Mouse (Mus musculus): Measurements from ENCODE around the gene Mtrf1. TPM values are rescaled to one million over a fixed set of nuclear protein-coding genes. Genes with fewer than 3 reads are reported as not detected.
A peak's percentile ranks its signal among the peaks of the same experiment; 100 is the strongest.

Gene Mtrf1
- 5.4 and 5.6 TPM in 2 replicates for polyA plus RNA-seq (2015; fragmentation: Nextera tagmentation; extraction: Ambion mirVana)

- H3K36me3 ChIP-seq (replicated peaks; ENCODE audit: insufficient read depth, low read length) = peaks cover 10% of the 10 kb centered on the region
- H3K9ac ChIP-seq (replicated peaks) = peak within 1 kb of the TSS; percentile 74
- TF ChIP-seq CTCF (IDR thresholded peaks at IDR 0.05; ENCODE audit: low read depth) (no peak), EP300 (IDR thresholded peaks at IDR 0.05; ENCODE audit: low read depth) (0 out of 2 replicates have a peak, but pooled peaks have one; percentile 31)
- no peaks in the 10 kb centered on the region for H3K27me3 ChIP-seq (ENCODE audit: insufficient read depth, low read length)
- peak within 1 kb of the TSS; percentile 87 for H3K27ac ChIP-seq (ENCODE audit: low read depth)
- DNase-seq = peak; percentile 74
- H3K9me3 ChIP-seq (ENCODE audit: low read length) = no peaks in the 10 kb centered on the region
- peak; percentile 88 for ATAC-seq
- WGBS (ENCODE audit: insufficient replicate concordance) = 19% methylated on average over 23 of the region's 23 CpGs
- H3K4me1 ChIP-seq (ENCODE audit: insufficient read depth) = peaks cover 7% of the 10 kb centered on the region
- H3K4me2 ChIP-seq (ENCODE audit: low read depth, low read length) = peak within 1 kb of the TSS; percentile 81
- peak within 1 kb of the TSS; percentile 74 for H3K4me3 ChIP-seq (ENCODE audit: low read depth, low read length)
Observed at GRCm38 (mm10) chr14:79397321-79398122, at the start of gene Mtrf1. TSS of gene Mtrf1 (plus strand) at chr14:79397772.

GRCm38 (mm10) chr14:79358055-79358454 lies 39.5 kb upstream of the Mtrf1 start:
- TF ChIP-seq EP300 (IDR thresholded peaks at IDR 0.05; ENCODE audit: low read depth) (peak; percentile 38; the same call in 1 of the 2 replicates), CTCF (IDR thresholded peaks at IDR 0.05; ENCODE audit: low read depth) (no peak)
- Histone ChIP-seq H3K4me2 (ENCODE audit: low read depth, low read length) (no peak overlapping the region), H3K4me3 (ENCODE audit: low read depth, low read length) (no peak overlapping the region), H3K9ac (replicated peaks) (no peak overlapping the region), H3K4me1 (ENCODE audit: insufficient read depth) (no peaks in the 10 kb centered on the region), H3K9me3 (ENCODE audit: low read length) (no peaks in the 10 kb centered on the region), H3K36me3 (replicated peaks; ENCODE audit: insufficient read depth, low read length) (peaks cover 48% of the 10 kb centered on the region), H3K27ac (ENCODE audit: low read depth) (no peak overlapping the region), H3K27me3 (ENCODE audit: insufficient read depth, low read length) (no peaks in the 10 kb centered on the region)
- DNase-seq (no peak), ATAC-seq (no peak)
- WGBS (ENCODE audit: insufficient replicate concordance) = 47% methylated on average over 2 of the region's 2 CpGs

GRCm38 (mm10) chr14:79377041-79377440 lies 20.5 kb upstream of the Mtrf1 start:
- no peaks in the 10 kb centered on the region for H3K9me3 ChIP-seq (ENCODE audit: low read length)
- TF ChIP-seq CTCF (IDR thresholded peaks at IDR 0.05; ENCODE audit: low read depth) = no peak
- TF ChIP-seq EP300 (IDR thresholded peaks at IDR 0.05; ENCODE audit: low read depth) = no peak
- H3K4me3 ChIP-seq (ENCODE audit: low read depth, low read length) = no peak overlapping the region
- no peak overlapping the region for H3K4me2 ChIP-seq (ENCODE audit: low read depth, low read length)
- no peaks in the 10 kb centered on the region for H3K4me1 ChIP-seq (ENCODE audit: insufficient read depth)
- ATAC-seq (no peak), DNase-seq (no peak)
- H3K9ac ChIP-seq (replicated peaks) = no peak overlapping the region
- H3K27ac ChIP-seq (ENCODE audit: low read depth) = no peak overlapping the region
- H3K36me3 ChIP-seq (replicated peaks; ENCODE audit: insufficient read depth, low read length) = peaks cover 31% of the 10 kb centered on the region
- no peaks in the 10 kb centered on the region for H3K27me3 ChIP-seq (ENCODE audit: insufficient read depth, low read length)

- no peaks in the 10 kb centered on the region for H3K4me1 ChIP-seq (ENCODE audit: insufficient read depth)
- whole genome bisulfite sequencing (ENCODE audit: insufficient replicate concordance) = 62% methylated on average over 7 of the region's 7 CpGs
- H3K4me2 ChIP-seq (ENCODE audit: low read depth, low read length) = 0 out of 2 replicates have a peak overlapping the region, but pooled peaks have one; percentile 7
- no peaks in the 10 kb centered on the region for H3K9me3 ChIP-seq (ENCODE audit: low read length)
- H3K9ac ChIP-seq (replicated peaks) = no peak overlapping the region
- no peak for DNase-seq
- H3K36me3 ChIP-seq (replicated peaks; ENCODE audit: insufficient read depth, low read length) = peaks cover 36% of the 10 kb centered on the region
- peak; percentile 50; the same call in 1 of the 2 replicates for ATAC-seq
- TF ChIP-seq EP300 (IDR thresholded peaks at IDR 0.05; ENCODE audit: low read depth) (peak; percentile 80), CTCF (IDR thresholded peaks at IDR 0.05; ENCODE audit: low read depth) (no peak)
- H3K27me3 ChIP-seq (ENCODE audit: insufficient read depth, low read length) = no peaks in the 10 kb centered on the region
- H3K4me3 ChIP-seq (ENCODE audit: low read depth, low read length) = no peak overlapping the region
- H3K27ac ChIP-seq (ENCODE audit: low read depth) = no peak overlapping the region
Observed at GRCm38 (mm10) chr14:79383120-79383519, 14.5 kb upstream of the Mtrf1 start.

- no peak overlapping the region for H3K9ac ChIP-seq (replicated peaks)
- H3K27ac ChIP-seq (ENCODE audit: low read depth) = no peak overlapping the region
- TF ChIP-seq EP300 (IDR thresholded peaks at IDR 0.05; ENCODE audit: low read depth) (no peak), CTCF (IDR thresholded peaks at IDR 0.05; ENCODE audit: low read depth) (no peak)
- 87% methylated on average over 3 of the region's 3 CpGs for WGBS (ENCODE audit: insufficient replicate concordance)
- H3K4me3 ChIP-seq (ENCODE audit: low read depth, low read length) = no peak overlapping the region
- peak overlapping the region; percentile 90; the same call in 1 of the 2 replicates for H3K4me2 ChIP-seq (ENCODE audit: low read depth, low read length)
- H3K9me3 ChIP-seq (ENCODE audit: low read length) = no peaks in the 10 kb centered on the region
- H3K27me3 ChIP-seq (ENCODE audit: insufficient read depth, low read length) = no peaks in the 10 kb centered on the region
- DNase-seq = no peak
- H3K4me1 ChIP-seq (ENCODE audit: insufficient read depth) = peaks cover 18% of the 10 kb centered on the region
- peaks cover 12% of the 10 kb centered on the region for H3K36me3 ChIP-seq (replicated peaks; ENCODE audit: insufficient read depth, low read length)
- ATAC-seq = no peak
Observed at GRCm38 (mm10) chr14:79388304-79388703, 9.3 kb upstream of the Mtrf1 start.

GRCm38 (mm10) chr14:79389438-79390264 lies 7.9 kb upstream of the Mtrf1 start:
- peak overlapping the region; percentile 90 for H3K4me2 ChIP-seq (ENCODE audit: low read depth, low read length)
- H3K27ac ChIP-seq (ENCODE audit: low read depth) = peak overlapping the region; percentile 91
- no peaks in the 10 kb centered on the region for H3K27me3 ChIP-seq (ENCODE audit: insufficient read depth, low read length)
- no peaks in the 10 kb centered on the region for H3K9me3 ChIP-seq (ENCODE audit: low read length)
- WGBS (ENCODE audit: insufficient replicate concordance) = 2% methylated on average over 16 of the region's 16 CpGs
- peak; percentile 14 for DNase-seq
- TF ChIP-seq EP300 (IDR thresholded peaks at IDR 0.05; ENCODE audit: low read depth) = no peak
- no peak for TF ChIP-seq CTCF (IDR thresholded peaks at IDR 0.05; ENCODE audit: low read depth)
- H3K4me3 ChIP-seq (ENCODE audit: low read depth, low read length) = peak overlapping the region; percentile 95
- H3K4me1 ChIP-seq (ENCODE audit: insufficient read depth) = peaks cover 18% of the 10 kb centered on the region
- peaks cover 12% of the 10 kb centered on the region for H3K36me3 ChIP-seq (replicated peaks; ENCODE audit: insufficient read depth, low read length)
- ATAC-seq = no peak
- H3K9ac ChIP-seq (replicated peaks) = peak overlapping the region; percentile 91
